Mouse (Mus musculus) small intestine, adult 2 months (tissue): ENCODE results near the gene Gria3. TPM values are rescaled to one million over a fixed set of nuclear protein-coding genes. Genes with fewer than 3 reads are reported as not detected.

Experiments used
- H3K27ac ChIP-seq: fragments of 200-500 bp; 2 replicates; pipeline ENCODE4 v1.5.1; 2012; ENCODE audit warnings: low read depth, low read length, control low read depth, inconsistent platforms; ENCODE audit not compliant: insufficient read depth
- H3K27me3 ChIP-seq: fragments of 200-500 bp; 2 replicates; pipeline ENCODE4 v1.6.1; 2012; ENCODE audit warnings: mild to moderate bottlenecking, moderate library complexity, low read length, inconsistent platforms; ENCODE audit not compliant: control insufficient read depth, insufficient read depth
- H3K36me3 ChIP-seq: fragments of 200-500 bp; 2 replicates; pipeline ENCODE4 v1.6.1; 2012; ENCODE audit warnings: mild to moderate bottlenecking, low read length, control low read depth, inconsistent platforms; ENCODE audit not compliant: control insufficient read depth, insufficient read depth
- H3K4me1 ChIP-seq: fragments of 200-500 bp; 2 replicates; pipeline ENCODE4 v1.6.1; 2012; ENCODE audit warnings: low read length, inconsistent platforms, mixed read lengths; ENCODE audit not compliant: control insufficient read depth, insufficient read depth, insufficient read length
- H3K4me3 ChIP-seq: fragments of 200-500 bp; 2 replicates; pipeline ENCODE4 v1.5.1; 2012; ENCODE audit warnings: low read depth, mild to moderate bottlenecking, control low read depth, inconsistent platforms, low read length, moderate library complexity
- CTCF ChIP-seq: fragments of 200-500 bp; IDR thresholded peaks from 2 replicates; pipeline ENCODE4 v1.5.1; 2012; ENCODE audit warnings: low read depth, mild to moderate bottlenecking, control low read depth, inconsistent platforms, low read length, moderate library complexity, mixed read lengths; ENCODE audit not compliant: insufficient replicate concordance, insufficient read length; ENCODE audit errors: extremely low read depth
- POLR2A ChIP-seq: fragments of 200-500 bp; IDR thresholded peaks from 2 replicates; pipeline ENCODE4 v1.6.1; 2012; ENCODE audit warnings: low read depth, mild to moderate bottlenecking, control low read depth, inconsistent platforms, low read length, moderate library complexity
- WGBS: fragments of 180-500 bp; shearing (Covaris S2); methylation state at CpG from one replicate; pipeline ENCODE4 v1.1.7; 2018; 5-methylcytosine and 5-hydroxymethylcytosine counted together
- polyA plus RNA-seq: library from polyadenylated mRNA; depleted of rRNA; stranded (reverse); fragments of >200 nt; gene quantifications from 2 replicates; pipeline ENCODE4 v1.2.3, GENCODE M21; 2012

The Gria3 gene
- polyA plus RNA-seq, 1 experiment: 0.15 TPM

- TF ChIP-seq POLR2A (no peak), CTCF (no peak)
- no peaks in the 10 kb centered on the region for H3K4me1 ChIP-seq
- WGBS: 77% methylated on average over 2 of the region's 2 CpGs
- H3K36me3 ChIP-seq: no peaks in the 10 kb centered on the region
- H3K27me3 ChIP-seq: no peaks in the 10 kb centered on the region
- H3K4me3 ChIP-seq: no peak overlapping the region
- no peak overlapping the region for H3K27ac ChIP-seq
These were observed 164.2 kb downstream of the Gria3 start for GRCm38 (mm10) chrX:41564898-41565297.

GRCm38 (mm10) chrX:41573079-41573478, 172.4 kb downstream of the Gria3 start:
- Histone ChIP-seq H3K36me3 (no peaks in the 10 kb centered on the region), H3K27me3 (no peaks in the 10 kb centered on the region), H3K4me3 (no peak overlapping the region), H3K27ac (no peak overlapping the region), H3K4me1 (no peaks in the 10 kb centered on the region)
- TF ChIP-seq POLR2A: no peak
- TF ChIP-seq CTCF: no peak
- 76% methylated on average over 1 of the region's 1 CpGs for WGBS

DNA sequence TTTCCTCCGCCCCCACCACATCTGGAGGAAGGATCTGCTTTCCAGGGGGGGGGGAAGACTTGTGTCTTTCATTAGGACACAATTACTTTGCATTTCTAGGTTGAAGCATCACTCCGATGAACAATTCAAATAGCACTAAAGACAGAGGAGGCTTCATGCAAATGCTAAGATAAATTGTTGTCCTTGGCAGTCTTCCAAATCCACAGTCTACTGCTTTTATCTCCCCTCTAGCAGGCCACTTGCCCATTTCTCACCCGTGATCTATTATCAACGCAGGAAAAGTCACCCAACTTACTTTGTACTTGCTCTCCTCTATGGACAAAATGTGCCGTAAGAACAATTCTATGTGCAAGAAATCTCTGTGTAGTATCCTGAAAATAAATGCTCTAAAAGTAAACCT, 178.1 kb downstream of the Gria3 start:
- TF ChIP-seq CTCF: no peak
- TF ChIP-seq POLR2A: no peak
- H3K4me3 ChIP-seq: no peak overlapping the region
- no peak overlapping the region for H3K27ac ChIP-seq
- H3K4me1 ChIP-seq: no peaks in the 10 kb centered on the region
- WGBS: 39% methylated on average over 5 of the region's 5 CpGs
- H3K36me3 ChIP-seq: no peaks in the 10 kb centered on the region
- no peaks in the 10 kb centered on the region for H3K27me3 ChIP-seq

GRCm38 (mm10) chrX:41587692-41588091, 187.0 kb downstream of the Gria3 start:
- H3K4me1 ChIP-seq: no peaks in the 10 kb centered on the region
- TF ChIP-seq POLR2A: no peak
- TF ChIP-seq CTCF: no peak
- no peak overlapping the region for H3K4me3 ChIP-seq
- WGBS: 96% methylated on average over 3 of the region's 3 CpGs
- no peaks in the 10 kb centered on the region for H3K27me3 ChIP-seq
- no peaks in the 10 kb centered on the region for H3K36me3 ChIP-seq
- no peak overlapping the region for H3K27ac ChIP-seq

DNA sequence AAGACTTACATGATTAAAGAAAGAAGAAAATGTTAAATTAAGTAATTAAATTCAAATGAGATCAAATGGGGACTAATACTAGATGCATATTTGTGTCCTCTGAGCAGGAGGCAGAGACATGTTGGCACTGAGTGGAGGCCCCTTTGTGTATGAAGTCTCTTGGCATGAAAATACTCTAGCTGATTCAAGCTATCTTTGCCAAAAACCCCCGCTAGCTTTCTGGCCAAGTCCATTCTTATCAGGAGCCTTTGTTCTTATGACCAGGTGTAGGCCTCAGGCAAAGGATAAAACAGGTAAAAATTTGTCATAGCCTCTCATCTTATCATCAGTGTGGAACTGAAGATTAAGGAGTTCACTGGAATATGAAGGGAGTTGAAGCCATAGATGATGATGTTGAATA, 206.5 kb downstream of the Gria3 start:
- H3K27ac ChIP-seq: no peak overlapping the region
- H3K4me3 ChIP-seq: no peak overlapping the region
- H3K27me3 ChIP-seq: no peaks in the 10 kb centered on the region
- no peaks in the 10 kb centered on the region for H3K4me1 ChIP-seq
- WGBS: 45% methylated on average over 1 of the region's 1 CpGs
- H3K36me3 ChIP-seq: no peaks in the 10 kb centered on the region
- no peak for TF ChIP-seq POLR2A
- no peak for TF ChIP-seq CTCF

DNA sequence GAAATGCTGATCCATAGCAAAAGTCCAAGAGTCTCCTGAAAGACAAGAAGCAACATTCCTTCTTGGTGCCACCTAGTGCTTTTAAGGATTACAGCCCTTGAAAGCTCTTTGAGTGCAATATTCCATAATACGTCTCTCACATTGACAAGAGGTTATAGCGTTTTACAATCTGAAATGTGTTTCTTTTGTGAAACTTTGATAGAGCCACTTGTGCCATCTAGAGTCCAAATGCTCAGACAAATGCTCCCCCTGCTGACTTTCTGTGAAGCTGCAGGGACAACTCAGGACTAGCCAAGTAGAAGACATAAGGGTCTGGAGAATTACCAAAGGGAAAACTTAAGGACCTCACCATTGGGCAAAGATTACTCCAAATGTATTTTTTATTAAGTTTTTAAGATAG, 214.3 kb downstream of the Gria3 start:
- no peak overlapping the region for H3K4me3 ChIP-seq
- no peak overlapping the region for H3K27ac ChIP-seq
- no peaks in the 10 kb centered on the region for H3K27me3 ChIP-seq
- no peaks in the 10 kb centered on the region for H3K36me3 ChIP-seq
- 32% methylated on average over 2 of the region's 2 CpGs for WGBS
- TF ChIP-seq POLR2A: no peak
- no peak for TF ChIP-seq CTCF
- no peaks in the 10 kb centered on the region for H3K4me1 ChIP-seq

- TF ChIP-seq POLR2A (no peak), CTCF (no peak)
- 96% methylated on average over 1 of the region's 1 CpGs for WGBS
- Histone ChIP-seq H3K27me3 (no peaks in the 10 kb centered on the region), H3K36me3 (no peaks in the 10 kb centered on the region), H3K4me1 (no peaks in the 10 kb centered on the region), H3K27ac (no peak overlapping the region), H3K4me3 (no peak overlapping the region)
These were observed 216.3 kb downstream of the Gria3 start for GRCm38 (mm10) chrX:41616928-41617327.

- no peak overlapping the region for H3K27ac ChIP-seq
- H3K4me3 ChIP-seq: no peak overlapping the region
- 89% methylated on average over 2 of the region's 2 CpGs for WGBS
- H3K27me3 ChIP-seq: no peaks in the 10 kb centered on the region
- H3K4me1 ChIP-seq: no peaks in the 10 kb centered on the region
- no peak for TF ChIP-seq CTCF
- no peak for TF ChIP-seq POLR2A
- H3K36me3 ChIP-seq: no peaks in the 10 kb centered on the region
These were observed 217.7 kb downstream of the Gria3 start for GRCm38 (mm10) chrX:41618396-41618795.
